Mouse (Mus musculus) right cerebral cortex, postnatal 14 days (tissue): ENCODE results near the gene Themis.

ENCODE experiments used
- DNase-seq: peaks from one replicate; pipeline ENCODE4 v3.0.0; 2022

The Themis gene

GRCm38 (mm10) chr10:28811928-28812570 lies 143.9 kb downstream of the Themis start:
- DNase-seq, result no peak

DNA sequence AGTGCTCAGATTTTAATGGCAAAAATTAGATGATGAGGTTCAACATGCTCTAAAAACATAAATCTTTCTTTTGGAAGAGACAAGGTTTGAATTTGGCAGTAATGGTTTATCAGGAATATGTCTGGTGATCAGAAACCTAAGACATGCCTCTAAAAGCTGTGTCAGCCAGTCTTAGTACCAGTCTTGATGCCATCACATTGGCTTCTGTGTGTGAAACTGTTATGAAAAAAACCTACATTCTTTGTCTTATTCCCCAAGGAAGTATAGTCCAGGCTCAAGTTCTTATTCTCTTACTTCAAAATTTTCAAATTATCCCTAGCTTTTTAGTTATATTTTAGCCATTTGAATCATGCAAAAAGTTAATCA lies 144.4 kb downstream of the Themis start:
- DNase-seq, result no peak

- no peak for DNase-seq
Measured at GRCm38 (mm10) chr10:28816160-28816559, 148.0 kb downstream of the Themis start.

DNA sequence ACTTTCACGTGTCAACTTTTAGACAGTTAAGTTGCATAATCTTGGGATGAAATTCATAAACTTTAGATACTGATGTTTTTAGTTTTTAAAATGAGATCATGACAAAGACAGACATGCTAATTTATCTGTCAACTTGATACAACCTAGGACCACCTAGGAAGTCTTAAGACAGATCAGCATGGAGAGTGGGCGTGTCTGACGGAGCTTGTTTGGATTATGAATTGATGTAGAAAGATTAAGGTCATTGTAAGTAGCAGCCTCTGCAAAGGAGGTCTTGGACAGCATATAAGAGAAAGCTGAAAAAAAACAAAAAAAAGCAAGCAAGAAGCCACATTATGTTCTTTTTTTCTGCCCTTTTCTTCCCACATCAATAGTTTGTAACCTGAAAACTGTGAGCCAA lies 154.2 kb downstream of the Themis start:
- no peak for DNase-seq

GRCm38 (mm10) chr10:28842605-28843004 lies 174.4 kb downstream of the Themis start:
- no peak for DNase-seq

DNA sequence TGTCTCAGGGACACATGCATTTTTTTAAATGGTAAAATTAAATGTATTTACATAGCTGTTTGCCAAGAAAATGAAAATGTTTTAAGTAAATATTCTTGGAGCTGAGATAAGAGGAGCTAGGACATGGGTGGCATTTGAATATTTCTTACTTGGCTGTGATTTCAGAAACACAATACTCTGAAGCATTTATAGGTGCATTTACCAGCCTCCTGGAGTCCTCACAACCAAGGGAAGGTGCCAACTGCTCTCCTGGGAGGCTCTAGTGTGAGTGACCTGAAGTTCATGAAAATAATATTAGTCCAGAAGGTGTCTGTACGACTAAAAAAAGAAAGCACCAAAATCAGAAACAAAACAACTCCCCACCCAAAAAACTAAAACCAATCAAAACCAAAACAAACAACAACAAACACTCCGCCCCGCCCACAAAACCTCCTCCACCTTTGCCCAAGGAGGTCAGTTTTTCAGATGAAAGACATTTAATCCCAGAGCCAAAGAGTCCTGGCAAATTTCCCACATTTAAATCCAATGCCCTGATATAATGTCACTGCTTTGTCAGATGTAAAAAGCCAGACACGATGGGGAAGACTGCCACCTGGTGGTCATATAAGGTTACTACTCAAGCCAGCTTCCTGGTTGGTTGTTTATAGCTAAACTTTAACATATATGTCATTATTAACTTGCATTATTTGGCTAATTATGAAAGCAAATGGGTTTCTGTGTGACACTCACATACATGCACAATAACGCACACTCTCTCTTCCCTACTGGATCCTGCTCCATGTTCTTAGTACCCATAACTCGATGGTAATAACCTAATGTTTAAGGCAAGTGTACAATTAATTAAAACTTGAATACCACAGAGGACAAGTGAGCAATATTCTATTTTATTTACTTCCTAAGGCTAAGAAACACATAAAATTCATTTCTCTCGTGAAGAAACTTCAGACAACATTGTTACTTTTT lies 175.9 kb downstream of the Themis start:
- DNase-seq, result peak; percentile 54

DNA sequence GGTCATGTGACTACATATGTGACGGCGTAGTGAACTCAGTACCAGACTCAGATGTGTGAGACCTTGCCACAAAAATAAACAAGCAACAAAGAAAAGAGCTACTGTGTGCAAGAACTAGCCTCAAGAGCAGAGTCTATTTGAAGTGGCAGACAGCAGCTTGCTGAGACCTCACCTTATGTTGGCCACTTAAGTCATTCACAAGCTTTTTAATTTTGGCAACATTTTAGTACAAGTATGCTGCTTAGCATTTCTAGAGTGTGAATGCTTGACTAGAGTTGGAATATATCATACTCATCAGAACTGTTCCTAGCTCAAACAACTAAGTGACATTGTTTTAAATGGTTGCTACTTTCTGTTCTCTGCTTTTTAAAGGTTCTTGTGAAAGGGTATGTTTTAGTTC lies 188.0 kb downstream of the Themis start:
- no peak for DNase-seq

DNA sequence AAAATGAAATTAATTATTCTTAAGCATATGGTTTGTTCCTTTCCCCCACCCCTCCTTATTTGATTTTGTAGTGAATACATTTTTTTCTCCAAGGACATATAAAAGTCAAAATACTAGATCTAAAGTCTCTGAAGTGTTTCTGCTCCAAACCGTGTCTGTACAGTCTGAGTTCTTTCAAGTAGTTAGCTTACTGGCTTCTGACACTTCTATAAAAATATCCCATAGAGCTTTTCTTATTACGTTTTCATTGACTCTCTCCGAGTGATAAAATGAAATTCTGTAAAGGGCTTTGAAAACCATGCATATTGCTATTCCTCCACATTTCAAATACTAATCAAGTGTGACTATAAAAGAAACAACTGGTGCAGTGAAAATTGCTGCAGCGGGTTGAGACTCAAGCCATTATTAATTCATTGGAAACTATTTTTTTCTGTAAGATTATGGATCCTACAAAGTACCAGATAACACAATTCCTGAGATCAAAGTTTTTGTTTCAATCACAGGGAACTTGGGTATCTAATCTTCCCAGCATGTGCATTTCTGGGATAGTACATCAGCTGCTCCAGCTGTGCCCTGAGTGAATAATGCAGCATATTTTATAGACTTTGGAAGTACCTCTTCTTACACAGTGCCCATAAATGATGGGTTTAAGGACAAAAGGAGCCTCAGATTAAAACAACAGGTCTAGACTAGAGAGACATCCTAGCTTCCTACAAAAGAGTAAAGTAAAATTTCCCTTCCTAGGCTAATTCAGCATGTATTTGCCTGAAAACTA lies 202.6 kb downstream of the Themis start:
- DNase-seq, result no peak

DNA sequence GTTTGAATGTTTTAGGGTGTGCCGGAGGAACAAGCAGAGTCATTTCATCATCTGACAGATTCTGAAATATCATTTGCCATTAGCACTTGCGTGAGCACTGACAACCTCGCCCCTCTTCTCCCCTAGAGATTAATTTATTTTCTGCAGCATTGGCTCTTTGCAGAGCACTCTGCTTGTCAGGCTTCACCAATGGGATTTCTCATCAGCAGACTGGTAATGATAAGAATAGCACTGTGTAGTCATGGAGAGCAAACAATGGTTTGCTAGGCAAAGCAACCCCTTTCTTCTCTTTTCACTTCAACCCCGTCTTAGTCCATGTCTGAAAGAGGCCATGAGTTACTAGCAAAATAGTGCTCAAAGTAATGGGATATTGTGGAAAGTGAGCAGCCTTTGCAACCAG lies 206.4 kb downstream of the Themis start:
- no peak for DNase-seq

DNA sequence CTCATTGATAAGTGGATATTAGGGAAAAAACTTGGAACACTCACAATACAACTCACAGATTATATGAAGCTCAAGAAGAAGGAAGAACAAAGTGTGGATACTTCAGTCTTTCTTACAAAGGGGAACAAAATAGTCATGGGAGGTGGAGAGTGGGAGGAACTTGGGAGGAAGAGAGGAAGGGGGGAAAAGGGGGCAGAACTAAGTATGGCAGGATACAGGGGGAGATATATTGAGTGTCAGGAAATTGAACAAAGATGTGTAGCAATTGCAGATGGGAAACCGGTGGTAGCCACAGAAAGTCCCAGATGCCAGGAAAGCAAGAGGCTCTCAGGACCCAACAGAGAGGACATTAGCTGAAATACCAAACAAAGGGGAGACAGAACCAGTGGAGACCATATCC lies 219.5 kb downstream of the Themis start:
- DNase-seq, result no peak

GRCm38 (mm10) chr10:28890886-28891285 lies 222.7 kb downstream of the Themis start:
- DNase-seq, result no peak

- DNase-seq, result no peak
Measured at GRCm38 (mm10) chr10:28898351-28898750, 230.2 kb downstream of the Themis start.
